Mouse (Mus musculus) liver, adult 2 months (tissue): ENCODE measurements around the gene Ptprm. TPM values are rescaled to one million over a fixed set of nuclear protein-coding genes. Genes with fewer than 3 reads are reported as not detected.

Experiments used
- DNase-seq: peaks from one replicate; pipeline ENCODE4 v3.0.0-alpha.2; 2011; ENCODE audit warnings: low read depth, low spot score; ENCODE audit errors: extremely low read depth
- H3K27ac ChIP-seq: fragments of 200-500 bp; replicated peaks from 2 replicates; pipeline ENCODE4 v1.5.1; 2012; ENCODE audit warnings: low read depth, mild to moderate bottlenecking, control low read depth, inconsistent platforms, low read length; ENCODE audit not compliant: insufficient read depth
- H3K27me3 ChIP-seq: fragments of 200-500 bp; 2 replicates; pipeline ENCODE4 v1.6.1; 2012; ENCODE audit warnings: mild to moderate bottlenecking, moderate library complexity, low read length, inconsistent platforms; ENCODE audit not compliant: control insufficient read depth, insufficient read depth
- H3K36me3 ChIP-seq: fragments of 200-500 bp; 2 replicates; pipeline ENCODE4 v1.6.1; 2012; ENCODE audit warnings: low read length, inconsistent platforms; ENCODE audit not compliant: control insufficient read depth, insufficient read depth
- H3K4me1 ChIP-seq: fragments of 200-500 bp; 2 replicates; pipeline ENCODE4 v1.6.1; 2011; ENCODE audit warnings: low read length; ENCODE audit not compliant: control insufficient read depth, insufficient read depth
- H3K4me3 ChIP-seq: fragments of 200-500 bp; 2 replicates; pipeline ENCODE4 v1.5.1; 2011; ENCODE audit warnings: low read depth, mild to moderate bottlenecking, control low read depth, low read length, moderate library complexity; ENCODE audit not compliant: insufficient read depth
- H3K79me2 ChIP-seq: fragments of 200-500 bp; 2 replicates; pipeline ENCODE4 v1.6.1; 2012; ENCODE audit warnings: inconsistent platforms, mild to moderate bottlenecking, low read length, moderate library complexity; ENCODE audit not compliant: control insufficient read depth, insufficient read depth
- H3K9ac ChIP-seq: fragments of 200-500 bp; 2 replicates; pipeline ENCODE4 v1.6.1; 2012; ENCODE audit warnings: low read depth, mild to moderate bottlenecking, control low read depth, inconsistent platforms, low read length
- CTCF ChIP-seq: fragments of 200-500 bp; IDR thresholded peaks from 2 replicates; pipeline ENCODE4 v1.5.1; 2011; ENCODE audit warnings: low read depth, low read length, control low read depth
- POLR2A ChIP-seq: fragments of 200-500 bp; IDR thresholded peaks from 2 replicates; pipeline ENCODE4 v1.6.1; 2011; ENCODE audit warnings: low read length, control low read depth; ENCODE audit not compliant: insufficient read depth; ENCODE audit errors: extremely low read depth
- WGBS: fragments of 180-500 bp; shearing (Covaris S2); methylation state at CpG from one replicate; pipeline ENCODE4 v1.1.7; 2018; 5-methylcytosine and 5-hydroxymethylcytosine counted together
- polyA plus RNA-seq: library from polyadenylated mRNA; depleted of rRNA; stranded (reverse); fragments of >200 nt; gene quantifications from 2 replicates; pipeline ENCODE4 v1.2.3, GENCODE M21; 2012
- total RNA-seq: library from RNA; depleted of rRNA; stranded (reverse); fragments of >200 nt; gene quantifications from 2 replicates; pipeline ENCODE4 v1.2.3, GENCODE M21; 2014

The Ptprm gene
- total and polyA plus RNA-seq, 2 experiments = 0.78 to 3.3 TPM

DNA sequence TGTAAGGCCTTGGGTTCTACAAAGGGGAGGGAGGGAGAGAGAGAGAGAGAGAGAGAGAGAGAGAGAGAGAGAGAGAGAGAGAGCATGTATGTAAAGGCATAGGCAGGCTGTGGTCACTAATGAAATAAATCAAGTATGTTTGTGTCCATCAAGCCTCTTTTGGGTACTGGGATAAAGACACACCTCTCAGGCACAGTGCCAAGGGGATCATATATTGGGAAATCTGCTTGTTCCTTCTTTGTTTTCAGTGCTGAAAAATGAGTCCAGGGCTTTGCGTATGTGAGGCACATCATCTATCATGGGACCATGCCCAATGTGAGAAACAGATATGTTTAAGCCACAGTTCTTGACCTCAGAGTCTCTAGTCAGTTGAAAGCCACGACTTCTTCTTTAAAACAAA is 475.1 kb downstream of the Ptprm start:
- 69% methylated on average over 2 of the region's 2 CpGs for WGBS
- no peak for TF ChIP-seq POLR2A
- TF ChIP-seq CTCF = no peak
- H3K36me3 ChIP-seq = no peaks in the 10 kb centered on the region
- H3K27ac ChIP-seq = no peak overlapping the region
- H3K9ac ChIP-seq = no peak overlapping the region
- peaks cover 13% of the 10 kb centered on the region for H3K4me1 ChIP-seq
- H3K4me3 ChIP-seq = no peak overlapping the region
- H3K79me2 ChIP-seq = no peaks in the 10 kb centered on the region
- DNase-seq = peak; percentile 8
- H3K27me3 ChIP-seq = no peaks in the 10 kb centered on the region

GRCm38 (mm10) chr17:66877582-66877981 is 476.7 kb downstream of the Ptprm start:
- H3K4me1 ChIP-seq = peaks cover 9% of the 10 kb centered on the region; the same call in 1 of the 2 replicates
- no peak overlapping the region for H3K27ac ChIP-seq
- no peaks in the 10 kb centered on the region for H3K27me3 ChIP-seq
- H3K36me3 ChIP-seq = no peaks in the 10 kb centered on the region
- no peaks in the 10 kb centered on the region for H3K79me2 ChIP-seq
- 74% methylated on average over 6 of the region's 6 CpGs for WGBS
- no peak for TF ChIP-seq POLR2A
- TF ChIP-seq CTCF = no peak
- H3K4me3 ChIP-seq = no peak overlapping the region
- H3K9ac ChIP-seq = no peak overlapping the region
- DNase-seq = no peak

DNA sequence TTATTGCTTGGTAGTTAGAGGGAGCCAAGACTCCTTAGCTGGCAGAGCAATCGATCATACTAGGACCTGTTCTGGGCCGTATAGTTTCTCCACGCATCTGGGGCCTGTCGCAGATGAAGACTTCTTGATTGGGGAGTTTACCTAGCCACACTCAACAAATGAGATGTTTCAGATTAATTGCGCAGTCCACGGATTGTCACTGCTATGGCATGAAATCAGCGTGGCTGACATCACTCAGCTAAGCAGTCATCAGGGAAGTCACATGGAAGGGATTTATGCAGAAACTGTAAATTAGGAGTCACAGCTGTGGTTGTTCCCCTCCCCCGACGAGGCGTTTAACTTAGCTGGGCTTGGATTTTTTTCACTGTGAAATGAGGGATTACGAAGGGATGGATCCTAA is 479.4 kb downstream of the Ptprm start:
- no peaks in the 10 kb centered on the region for H3K36me3 ChIP-seq
- WGBS = 94% methylated on average over 11 of the region's 11 CpGs
- H3K4me3 ChIP-seq = no peak overlapping the region
- H3K9ac ChIP-seq = no peak overlapping the region
- H3K79me2 ChIP-seq = no peaks in the 10 kb centered on the region
- no peak for DNase-seq
- no peaks in the 10 kb centered on the region for H3K4me1 ChIP-seq
- no peaks in the 10 kb centered on the region for H3K27me3 ChIP-seq
- H3K27ac ChIP-seq = no peak overlapping the region
- no peak for TF ChIP-seq CTCF
- TF ChIP-seq POLR2A = no peak

GRCm38 (mm10) chr17:66871396-66871795 is 482.9 kb downstream of the Ptprm start:
- no peaks in the 10 kb centered on the region for H3K36me3 ChIP-seq
- no peak overlapping the region for H3K9ac ChIP-seq
- H3K27me3 ChIP-seq = no peaks in the 10 kb centered on the region
- no peak overlapping the region for H3K27ac ChIP-seq
- no peaks in the 10 kb centered on the region for H3K79me2 ChIP-seq
- no peak for DNase-seq
- H3K4me3 ChIP-seq = no peak overlapping the region
- WGBS = 92% methylated on average over 4 of the region's 4 CpGs
- TF ChIP-seq POLR2A = no peak
- TF ChIP-seq CTCF = no peak
- H3K4me1 ChIP-seq = no peaks in the 10 kb centered on the region

GRCm38 (mm10) chr17:66869581-66870002 is 484.7 kb downstream of the Ptprm start:
- H3K27ac ChIP-seq = no peak overlapping the region
- no peaks in the 10 kb centered on the region for H3K79me2 ChIP-seq
- no peak overlapping the region for H3K4me3 ChIP-seq
- no peaks in the 10 kb centered on the region for H3K36me3 ChIP-seq
- no peak overlapping the region for H3K9ac ChIP-seq
- no peak for DNase-seq
- H3K4me1 ChIP-seq = no peaks in the 10 kb centered on the region
- TF ChIP-seq CTCF = no peak
- 92% methylated on average over 13 of the region's 13 CpGs for WGBS
- H3K27me3 ChIP-seq = no peaks in the 10 kb centered on the region

- Histone ChIP-seq H3K27ac (no peak overlapping the region), H3K36me3 (no peaks in the 10 kb centered on the region), H3K79me2 (no peaks in the 10 kb centered on the region), H3K9ac (no peak overlapping the region), H3K27me3 (no peaks in the 10 kb centered on the region), H3K4me3 (no peak overlapping the region), H3K4me1 (no peaks in the 10 kb centered on the region)
- no peak for DNase-seq
- 93% methylated on average over 4 of the region's 4 CpGs for WGBS
- TF ChIP-seq CTCF (no peak), POLR2A (no peak)
Observed at GRCm38 (mm10) chr17:66864441-66864840, 489.8 kb downstream of the Ptprm start.
